Mouse (Mus musculus) liver, embryonic 11.5 days (tissue): ENCODE measurements around the gene Rin3. TPM values are rescaled to one million over a fixed set of nuclear protein-coding genes. Genes with fewer than 3 reads are reported as not detected.

Experiments
- ATAC-seq: fragments of 200-750 bp; cut with Nextera tagmentation; replicated peaks from 2 replicates; pipeline ENCODE4 v1.8.0; 2017; ENCODE audit warnings: moderate number of reproducible peaks, mild to moderate bottlenecking, moderate TSS enrichment, moderate library complexity; ENCODE audit not compliant: low FRiP score
- DNase-seq: peaks from one replicate; pipeline ENCODE4 v3.0.0-alpha.2; 2017; ENCODE audit warnings: low spot score
- H3K27ac ChIP-seq: fragments of 300-500 bp; sonication (generic); 2 replicates; pipeline ENCODE4 v1.5.1; 2014; ENCODE audit warnings: mild to moderate bottlenecking, low read depth, low read length, control low read depth
- H3K27me3 ChIP-seq: fragments of 300-500 bp; sonication (generic); replicated peaks from 2 replicates; pipeline ENCODE4 v1.6.1; 2014; ENCODE audit warnings: low read length, mixed read lengths; ENCODE audit not compliant: control insufficient read depth, insufficient read depth
- H3K36me3 ChIP-seq: fragments of 300-500 bp; sonication (generic); 2 replicates; pipeline ENCODE4 v1.6.1; 2014; ENCODE audit warnings: mild to moderate bottlenecking, low read length, moderate library complexity, mixed read lengths; ENCODE audit not compliant: control insufficient read depth, insufficient read depth
- H3K4me1 ChIP-seq: fragments of 300-500 bp; sonication (generic); replicated peaks from 2 replicates; pipeline ENCODE4 v1.6.1; 2014; ENCODE audit warnings: low read length, mixed read lengths; ENCODE audit not compliant: control insufficient read depth, insufficient read depth
- H3K4me2 ChIP-seq: fragments of 300-500 bp; sonication (generic); 2 replicates; pipeline ENCODE4 v1.6.1; 2014; ENCODE audit warnings: mild to moderate bottlenecking, control low read depth, moderate library complexity
- H3K4me3 ChIP-seq: fragments of 300-500 bp; sonication (generic); 2 replicates; pipeline ENCODE4 v1.5.1; 2014; ENCODE audit warnings: low read depth, low read length, control low read depth
- H3K9ac ChIP-seq: fragments of 300-500 bp; sonication (generic); 2 replicates; pipeline ENCODE4 v1.6.1; 2014; ENCODE audit warnings: low read depth, low read length, control low read depth
- H3K9me3 ChIP-seq: fragments of 300-500 bp; sonication (generic); 2 replicates; pipeline ENCODE4 v1.6.1; 2016; ENCODE audit warnings: low read length, inconsistent platforms, mixed read lengths; ENCODE audit not compliant: control insufficient read depth
- WGBS: fragments of 180-500 bp; shearing (Covaris S2); extraction: QIAGEN DNeasy Blood & Tissue Kit; methylation state at CpG from one replicate; pipeline ENCODE4 v1.1.7; 2014; 5-methylcytosine and 5-hydroxymethylcytosine counted together
- polyA plus RNA-seq: library from polyadenylated mRNA; unstranded; fragments of >200 nt; fragmentation: Nextera tagmentation; extraction: Ambion mirVana; gene quantifications from 2 replicates; pipeline ENCODE4 v1.2.1, GENCODE M21; 2014

Gene Rin3
- polyA plus RNA-seq, 1 experiment from 2014 or later: 12.9 TPM

- DNase-seq (no peak), ATAC-seq (no peak)
- Histone ChIP-seq H3K4me3 (no peak overlapping the region), H3K36me3 (no peaks in the 10 kb centered on the region), H3K9ac (no peak overlapping the region), H3K4me2 (no peak overlapping the region), H3K27ac (no peak overlapping the region), H3K27me3 (no peaks in the 10 kb centered on the region), H3K9me3 (no peaks in the 10 kb centered on the region), H3K4me1 (peaks cover 36% of the 10 kb centered on the region)
- 65% methylated on average over 9 of the region's 9 CpGs for WGBS
These were observed 19.5 kb downstream of the Rin3 start for GRCm38 (mm10) chr12:102302322-102302721.

DNA sequence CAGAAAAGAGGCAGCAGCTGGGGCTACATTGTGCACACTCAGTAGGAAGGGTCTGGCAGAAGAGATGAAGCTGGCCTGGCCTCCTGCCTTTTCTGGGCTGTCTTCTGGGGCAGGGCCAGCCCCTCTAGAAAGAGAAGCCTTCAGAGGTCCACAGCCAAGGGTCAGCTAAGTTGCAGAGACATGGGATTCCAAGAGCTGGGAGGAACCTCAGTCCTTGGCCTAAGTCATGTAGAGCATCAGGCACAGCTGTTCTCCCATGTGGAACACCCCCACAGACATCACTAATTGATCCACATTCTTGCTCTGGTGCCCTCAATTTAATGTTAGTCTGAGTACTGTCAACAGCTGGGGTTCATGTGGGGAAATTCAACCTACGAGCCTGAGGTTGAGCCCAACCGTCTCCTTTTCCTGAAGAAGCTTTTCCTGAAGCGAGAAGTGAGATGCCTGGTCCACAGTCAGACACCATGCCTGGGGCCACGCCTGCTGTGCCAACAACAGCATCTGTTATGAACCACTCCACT is 20.0 kb downstream of the Rin3 start:
- H3K9me3 ChIP-seq: no peaks in the 10 kb centered on the region
- H3K4me2 ChIP-seq: no peak overlapping the region
- no peak overlapping the region for H3K27ac ChIP-seq
- no peak overlapping the region for H3K4me3 ChIP-seq
- no peaks in the 10 kb centered on the region; the same call in 1 of the 2 replicates for H3K36me3 ChIP-seq
- 67% methylated on average over 4 of the region's 4 CpGs for WGBS
- no peak for ATAC-seq
- no peak for DNase-seq
- peaks cover 37% of the 10 kb centered on the region for H3K4me1 ChIP-seq
- H3K27me3 ChIP-seq: no peaks in the 10 kb centered on the region
- H3K9ac ChIP-seq: no peak overlapping the region

DNA sequence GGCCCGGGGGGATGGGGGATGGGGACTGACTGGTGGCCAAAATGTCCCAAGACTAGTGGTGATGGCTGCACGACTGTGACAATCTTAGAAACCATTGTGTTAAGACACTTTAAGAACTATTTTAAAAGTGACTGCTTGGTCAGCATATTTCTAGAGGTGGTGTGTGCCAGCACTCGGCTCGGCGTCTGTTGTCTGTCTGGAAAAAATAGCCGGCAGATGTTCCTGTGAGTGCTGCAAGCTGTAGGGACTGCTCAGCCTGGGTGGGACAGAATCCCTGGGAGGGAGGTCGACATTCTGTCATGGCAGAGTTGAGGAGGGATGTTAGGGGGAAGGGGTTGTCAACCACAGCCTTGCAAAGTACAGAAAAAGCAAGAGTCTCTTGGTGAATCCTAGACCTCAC is 21.0 kb downstream of the Rin3 start:
- Histone ChIP-seq H3K27ac (no peak overlapping the region), H3K4me1 (peaks cover 41% of the 10 kb centered on the region), H3K36me3 (no peaks in the 10 kb centered on the region; the same call in 1 of the 2 replicates), H3K4me3 (no peak overlapping the region), H3K9me3 (no peaks in the 10 kb centered on the region), H3K9ac (no peak overlapping the region), H3K4me2 (no peak overlapping the region), H3K27me3 (no peaks in the 10 kb centered on the region)
- DNase-seq (no peak), ATAC-seq (no peak)
- WGBS: 42% methylated on average over 7 of the region's 7 CpGs

- no peak overlapping the region for H3K4me2 ChIP-seq
- no peaks in the 10 kb centered on the region; the same call in 1 of the 2 replicates for H3K36me3 ChIP-seq
- H3K9ac ChIP-seq: no peak overlapping the region
- DNase-seq (no peak), ATAC-seq (no peak)
- H3K9me3 ChIP-seq: no peaks in the 10 kb centered on the region
- H3K4me1 ChIP-seq: peaks cover 41% of the 10 kb centered on the region
- WGBS: 60% methylated on average over 10 of the region's 10 CpGs
- H3K4me3 ChIP-seq: no peak overlapping the region
- no peaks in the 10 kb centered on the region for H3K27me3 ChIP-seq
- H3K27ac ChIP-seq: no peak overlapping the region; the same call in 1 of the 2 replicates
These were observed 22.4 kb downstream of the Rin3 start for GRCm38 (mm10) chr12:102305069-102305836.

- WGBS: 68% methylated on average over 6 of the region's 6 CpGs
- Histone ChIP-seq H3K27me3 (no peaks in the 10 kb centered on the region), H3K36me3 (peaks cover 3% of the 10 kb centered on the region; the same call in 1 of the 2 replicates), H3K9ac (no peak overlapping the region), H3K4me1 (peaks cover 31% of the 10 kb centered on the region), H3K9me3 (0 out of 2 replicates have a peak, but pooled peaks cover 2% of the 10 kb centered on the region), H3K4me3 (no peak overlapping the region), H3K27ac (peak overlapping the region; percentile 25; the same call in 1 of the 2 replicates), H3K4me2 (no peak overlapping the region)
- DNase-seq (no peak), ATAC-seq (no peak)
These were observed 25.2 kb downstream of the Rin3 start for GRCm38 (mm10) chr12:102308001-102308456.

DNA sequence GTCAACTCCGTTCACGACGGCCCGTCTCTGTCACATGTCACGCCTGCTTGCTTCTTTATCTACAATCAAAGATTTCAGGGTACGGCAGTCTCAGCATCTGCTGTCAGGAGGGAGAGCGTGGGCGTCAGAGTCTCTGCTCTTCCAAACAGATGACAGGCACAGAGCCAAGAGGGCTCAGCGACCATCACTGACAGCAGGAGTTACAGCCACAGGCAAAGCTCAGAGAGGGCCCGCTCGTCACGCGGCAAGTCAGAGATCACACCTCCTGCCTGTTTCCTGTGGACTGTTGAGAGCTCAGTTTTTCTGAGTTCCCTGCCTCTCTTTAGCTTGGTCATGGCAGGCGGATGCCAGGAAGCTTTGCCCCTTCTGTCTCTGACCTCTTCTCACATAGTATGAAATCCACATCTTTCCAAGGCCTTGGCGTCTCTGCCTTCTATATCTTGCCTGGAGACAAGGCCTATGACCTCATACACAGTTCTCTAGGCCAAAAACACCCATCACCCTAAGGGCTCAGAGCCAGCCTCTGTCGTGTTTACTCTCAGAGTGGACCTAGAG is 25.7 kb downstream of the Rin3 start:
- ATAC-seq (no peak), DNase-seq (no peak)
- H3K27ac ChIP-seq: no peak overlapping the region
- peaks cover 3% of the 10 kb centered on the region; the same call in 1 of the 2 replicates for H3K36me3 ChIP-seq
- no peak overlapping the region for H3K4me3 ChIP-seq
- no peaks in the 10 kb centered on the region for H3K27me3 ChIP-seq
- 64% methylated on average over 16 of the region's 16 CpGs for WGBS
- no peak overlapping the region for H3K4me2 ChIP-seq
- peaks cover 26% of the 10 kb centered on the region for H3K4me1 ChIP-seq
- H3K9ac ChIP-seq: no peak overlapping the region
- H3K9me3 ChIP-seq: 0 out of 2 replicates have a peak, but pooled peaks cover 2% of the 10 kb centered on the region

DNA sequence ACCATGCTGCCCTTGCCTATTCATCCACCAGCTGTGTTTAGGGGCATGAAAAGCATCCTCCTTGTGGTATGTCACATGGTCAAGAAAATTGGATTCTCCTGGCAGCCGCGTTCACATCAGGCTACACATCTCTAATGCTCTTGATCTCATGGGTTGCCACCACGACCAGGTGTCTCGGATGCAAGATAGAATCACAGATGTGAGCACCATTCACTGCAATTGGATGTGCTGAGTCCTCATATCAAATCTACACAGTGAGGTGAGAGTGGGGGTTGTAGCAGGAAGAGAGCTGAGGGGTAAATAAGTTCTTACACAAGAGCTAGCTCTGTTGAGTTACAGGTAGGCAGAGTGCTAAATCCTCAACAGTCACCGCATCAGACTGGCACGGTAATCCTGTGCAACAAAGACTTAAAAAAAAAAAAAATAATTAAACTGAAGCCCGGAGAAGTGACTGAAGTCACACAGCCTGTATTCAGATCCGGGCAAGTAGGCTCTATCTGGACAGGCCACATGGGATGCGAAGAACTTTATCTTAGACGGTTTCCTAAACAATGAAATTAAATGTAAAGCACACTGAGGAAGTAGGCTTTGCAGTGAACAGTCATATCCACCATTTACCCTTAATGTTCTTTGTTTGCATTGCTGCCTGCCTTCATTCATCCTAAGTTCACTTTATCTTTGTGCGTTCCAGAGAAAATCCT is 26.4 kb downstream of the Rin3 start:
- WGBS: 81% methylated on average over 11 of the region's 11 CpGs
- Histone ChIP-seq H3K4me2 (no peak overlapping the region), H3K27ac (no peak overlapping the region), H3K9me3 (0 out of 2 replicates have a peak, but pooled peaks cover 2% of the 10 kb centered on the region), H3K36me3 (peaks cover 3% of the 10 kb centered on the region; the same call in 1 of the 2 replicates), H3K27me3 (no peaks in the 10 kb centered on the region), H3K4me1 (peaks cover 19% of the 10 kb centered on the region), H3K9ac (no peak overlapping the region), H3K4me3 (no peak overlapping the region)
- ATAC-seq (no peak), DNase-seq (no peak)

DNA sequence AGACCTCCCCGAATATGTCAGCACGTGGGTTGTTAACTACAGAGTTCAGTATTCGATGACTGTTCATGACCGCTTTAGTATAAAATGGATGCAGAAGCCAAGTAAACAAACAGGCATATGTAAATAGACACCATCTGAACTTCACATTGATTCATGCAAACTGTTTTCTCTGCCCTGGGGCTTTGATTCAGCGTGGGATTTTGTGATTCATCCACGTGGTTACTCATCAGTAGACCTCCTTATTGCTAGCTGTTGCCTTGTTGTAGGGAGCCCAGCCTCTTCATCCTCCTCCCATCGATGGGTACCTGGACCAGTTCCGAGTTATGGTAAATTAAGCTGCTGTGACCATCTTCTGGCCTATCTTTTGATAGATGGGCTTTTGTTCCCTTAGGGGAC is 26.9 kb downstream of the Rin3 start:
- H3K9me3 ChIP-seq: 0 out of 2 replicates have a peak, but pooled peaks cover 2% of the 10 kb centered on the region
- DNase-seq: no peak
- no peak overlapping the region for H3K4me3 ChIP-seq
- no peak overlapping the region for H3K27ac ChIP-seq
- H3K36me3 ChIP-seq: peaks cover 7% of the 10 kb centered on the region; the same call in 1 of the 2 replicates
- no peaks in the 10 kb centered on the region for H3K27me3 ChIP-seq
- no peak overlapping the region for H3K4me2 ChIP-seq
- H3K9ac ChIP-seq: no peak overlapping the region
- no peak for ATAC-seq
- 86% methylated on average over 8 of the region's 8 CpGs for WGBS
- H3K4me1 ChIP-seq: peaks cover 13% of the 10 kb centered on the region
